Mouse (Mus musculus) forebrain, embryonic 16.5 days (tissue): ENCODE results near the gene BC053393. TPM values are rescaled to one million over a fixed set of nuclear protein-coding genes. Genes with fewer than 3 reads are reported as not detected.

Experiments
- ATAC-seq: fragments of 200-750 bp; cut with Nextera tagmentation; 2 replicates; pipeline ENCODE4 v1.8.0; 2017; ENCODE audit warnings: mild to moderate bottlenecking, moderate library complexity
- H3K27ac ChIP-seq: fragments of 300-500 bp; sonication (generic); 2 replicates; pipeline ENCODE4 v1.5.1; 2014; ENCODE audit warnings: low read length, control low read depth
- H3K27me3 ChIP-seq: fragments of 300-500 bp; sonication (generic); replicated peaks from 2 replicates; pipeline ENCODE4 v1.6.1; 2014; ENCODE audit warnings: low read length; ENCODE audit not compliant: control insufficient read depth, insufficient read depth
- H3K36me3 ChIP-seq: fragments of 300-500 bp; sonication (generic); 2 replicates; pipeline ENCODE4 v1.6.1; 2014; ENCODE audit not compliant: control insufficient read depth, insufficient read depth
- H3K4me1 ChIP-seq: fragments of 300-500 bp; sonication (generic); replicated peaks from 2 replicates; pipeline ENCODE4 v1.6.1; 2014; ENCODE audit warnings: low read length; ENCODE audit not compliant: control insufficient read depth, insufficient read depth
- H3K4me2 ChIP-seq: fragments of 300-500 bp; sonication (generic); 2 replicates; pipeline ENCODE4 v1.6.1; 2014; ENCODE audit warnings: mild to moderate bottlenecking, low read length, control low read depth
- H3K4me3 ChIP-seq: fragments of 300-500 bp; sonication (generic); replicated peaks from 2 replicates; pipeline ENCODE4 v1.5.1; 2014; ENCODE audit warnings: mild to moderate bottlenecking, low read length, control low read depth
- H3K9ac ChIP-seq: fragments of 300-500 bp; sonication (generic); replicated peaks from 2 replicates; pipeline ENCODE4 v1.6.1; 2014; ENCODE audit warnings: low read depth, low read length, control low read depth
- H3K9me3 ChIP-seq: fragments of 300-500 bp; sonication (generic); 2 replicates; pipeline ENCODE4 v1.6.1; 2016; ENCODE audit warnings: low read length; ENCODE audit not compliant: control insufficient read depth
- WGBS: fragments of 180-500 bp; shearing (Covaris S2); extraction: QIAGEN DNeasy Blood & Tissue Kit; methylation state at CpG from one replicate; pipeline ENCODE4 v1.1.7; 2014; 5-methylcytosine and 5-hydroxymethylcytosine counted together
- polyA plus RNA-seq: library from polyadenylated mRNA; unstranded; fragments of >200 nt; fragmentation: Nextera tagmentation; extraction: Ambion mirVana; gene quantifications from 2 replicates; pipeline ENCODE4 v1.2.1, GENCODE M21; 2015

Gene BC053393
- polyA plus RNA-seq, 1 experiment from 2014 or later, result not detected

- Histone ChIP-seq H3K4me2 (no peak overlapping the region), H3K4me1 (no peaks in the 10 kb centered on the region), H3K36me3 (no peaks in the 10 kb centered on the region), H3K9me3 (no peaks in the 10 kb centered on the region), H3K4me3 (no peak overlapping the region), H3K27me3 (no peaks in the 10 kb centered on the region), H3K9ac (no peak overlapping the region), H3K27ac (no peak overlapping the region)
- ATAC-seq, result no peak
- WGBS, result 90% methylated on average over 2 of the region's 2 CpGs
Observed at GRCm38 (mm10) chr11:46565967-46566366, 5.4 kb upstream of the BC053393 start.

- ATAC-seq, result no peak
- Histone ChIP-seq H3K27ac (no peak overlapping the region), H3K9me3 (no peaks in the 10 kb centered on the region), H3K9ac (no peak overlapping the region), H3K4me1 (no peaks in the 10 kb centered on the region), H3K4me3 (no peak overlapping the region), H3K36me3 (no peaks in the 10 kb centered on the region), H3K4me2 (no peak overlapping the region), H3K27me3 (no peaks in the 10 kb centered on the region)
- whole genome bisulfite sequencing, result 70% methylated on average over 1 of the region's 1 CpGs
Observed at GRCm38 (mm10) chr11:46569107-46569506, 2.2 kb upstream of the BC053393 start.

- Histone ChIP-seq H3K27ac (no peak overlapping the region), H3K4me3 (no peak overlapping the region), H3K9me3 (no peaks in the 10 kb centered on the region), H3K4me2 (no peak overlapping the region), H3K4me1 (no peaks in the 10 kb centered on the region), H3K36me3 (no peaks in the 10 kb centered on the region), H3K9ac (no peak overlapping the region), H3K27me3 (no peaks in the 10 kb centered on the region)
- ATAC-seq, result no peak
- 71% methylated on average over 5 of the region's 5 CpGs for WGBS
Observed at GRCm38 (mm10) chr11:46578771-46579281, 7.5 kb downstream of the BC053393 start.

- no peak overlapping the region for H3K4me3 ChIP-seq
- WGBS, result 85% methylated on average over 3 of the region's 3 CpGs
- H3K9me3 ChIP-seq, result no peaks in the 10 kb centered on the region
- H3K4me2 ChIP-seq, result no peak overlapping the region
- ATAC-seq, result no peak
- H3K36me3 ChIP-seq, result no peaks in the 10 kb centered on the region
- no peaks in the 10 kb centered on the region for H3K27me3 ChIP-seq
- no peak overlapping the region for H3K9ac ChIP-seq
- no peak overlapping the region for H3K27ac ChIP-seq
- no peaks in the 10 kb centered on the region for H3K4me1 ChIP-seq
Observed at GRCm38 (mm10) chr11:46580428-46580827, 9.1 kb downstream of the BC053393 start.

GRCm38 (mm10) chr11:46582741-46583140, 11.4 kb downstream of the BC053393 start:
- 78% methylated on average over 5 of the region's 5 CpGs for WGBS
- H3K9ac ChIP-seq, result no peak overlapping the region

GRCm38 (mm10) chr11:46592416-46592815, 21.1 kb downstream of the BC053393 start:
- WGBS, result 84% methylated on average over 2 of the region's 2 CpGs
- no peaks in the 10 kb centered on the region for H3K4me1 ChIP-seq
- no peaks in the 10 kb centered on the region for H3K27me3 ChIP-seq
- no peaks in the 10 kb centered on the region for H3K9me3 ChIP-seq
- H3K4me3 ChIP-seq, result no peak overlapping the region
- no peak overlapping the region for H3K4me2 ChIP-seq
- no peak overlapping the region for H3K27ac ChIP-seq
- H3K36me3 ChIP-seq, result no peaks in the 10 kb centered on the region
- H3K9ac ChIP-seq, result no peak overlapping the region
- no peak for ATAC-seq

More at GRCm38 (mm10) chr11:46582741-46583140, 11.4 kb downstream of the BC053393 start:
- Histone ChIP-seq H3K9me3 (no peaks in the 10 kb centered on the region), H3K4me2 (no peak overlapping the region), H3K27me3 (no peaks in the 10 kb centered on the region), H3K4me1 (no peaks in the 10 kb centered on the region), H3K27ac (no peak overlapping the region), H3K4me3 (no peak overlapping the region), H3K36me3 (no peaks in the 10 kb centered on the region)
- no peak for ATAC-seq

GRCm38 (mm10) chr11:46619929-46620328, 48.6 kb downstream of the BC053393 start:
- WGBS, result 80% methylated on average over 1 of the region's 1 CpGs
- no peaks in the 10 kb centered on the region for H3K36me3 ChIP-seq
- peak; percentile 66 for ATAC-seq

GRCm38 (mm10) chr11:46620414-46621168, 49.3 kb downstream of the BC053393 start:
- Histone ChIP-seq H3K4me1 (no peaks in the 10 kb centered on the region), H3K27ac (no peak overlapping the region; the same call in 1 of the 2 replicates), H3K9ac (no peak overlapping the region), H3K4me2 (no peak overlapping the region), H3K4me3 (no peak overlapping the region), H3K27me3 (no peaks in the 10 kb centered on the region), H3K36me3 (no peaks in the 10 kb centered on the region), H3K9me3 (no peaks in the 10 kb centered on the region)
- 76% methylated on average over 7 of the region's 7 CpGs for WGBS
- peak; percentile 50; the same call in 1 of the 2 replicates for ATAC-seq

More at GRCm38 (mm10) chr11:46619929-46620328, 48.6 kb downstream of the BC053393 start:
- no peak overlapping the region for H3K9ac ChIP-seq
- H3K27ac ChIP-seq, result no peak overlapping the region
- H3K4me2 ChIP-seq, result no peak overlapping the region
- H3K4me1 ChIP-seq, result no peaks in the 10 kb centered on the region
- no peaks in the 10 kb centered on the region for H3K27me3 ChIP-seq
- H3K4me3 ChIP-seq, result no peak overlapping the region
- no peaks in the 10 kb centered on the region for H3K9me3 ChIP-seq

GRCm38 (mm10) chr11:46629211-46629795, 58.0 kb downstream of the BC053393 start, which contains the start of gene Dppa1:
Gene Dppa1, minus strand, starts transcription at chr11:46629261.
- Histone ChIP-seq H3K27me3 (no peaks in the 10 kb centered on the region), H3K4me3 (no peak within 1 kb of the TSS), H3K36me3 (no peaks in the 10 kb centered on the region), H3K9ac (no peak within 1 kb of the TSS), H3K9me3 (no peaks in the 10 kb centered on the region), H3K27ac (no peak within 1 kb of the TSS), H3K4me1 (no peaks in the 10 kb centered on the region), H3K4me2 (no peak within 1 kb of the TSS)
- no peak for ATAC-seq
- WGBS, result 79% methylated on average over 2 of the region's 2 CpGs
